Mouse (Mus musculus): ENCODE results near the gene Eif3k.

DNA sequence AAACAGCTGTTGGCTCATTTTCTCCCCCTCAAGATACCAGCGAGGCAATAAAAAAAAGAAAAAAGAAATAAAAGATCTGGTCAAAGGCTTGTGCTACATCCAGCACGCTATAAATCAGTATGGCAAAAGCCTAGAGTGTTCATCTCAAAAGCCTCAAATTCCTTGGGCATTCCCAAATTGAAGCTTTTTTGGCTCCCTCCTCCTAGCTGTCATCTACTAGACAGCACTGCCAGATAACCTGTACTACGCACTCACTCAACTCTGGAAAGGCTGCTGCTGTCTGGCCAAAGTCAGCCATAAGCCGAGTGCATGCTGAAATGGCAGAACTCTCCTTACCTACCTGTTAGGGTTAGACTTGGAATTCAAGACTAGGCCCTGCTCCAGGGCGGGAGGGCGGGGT is 24.4 kb downstream of the Eif3k start:
- no peak for TF ChIP-seq CTCF (IDR thresholded peaks at IDR 0.05; ENCODE audit: extremely low read depth, insufficient read depth, insufficient read length, insufficient replicate concordance)
- no peak for TF ChIP-seq POLR2A (IDR thresholded peaks at IDR 0.05; ENCODE audit: low read depth, low read length)

Data from spleen, adult 2 months (tissue).